Mouse (Mus musculus): Measurements from ENCODE around the gene Gm7075. TPM values are rescaled to one million over a fixed set of nuclear protein-coding genes. Genes with fewer than 3 reads are reported as not detected.

Gm7075 gene
- polyA plus RNA-seq, 1 experiment from 2014 or later, result not detected

DNA sequence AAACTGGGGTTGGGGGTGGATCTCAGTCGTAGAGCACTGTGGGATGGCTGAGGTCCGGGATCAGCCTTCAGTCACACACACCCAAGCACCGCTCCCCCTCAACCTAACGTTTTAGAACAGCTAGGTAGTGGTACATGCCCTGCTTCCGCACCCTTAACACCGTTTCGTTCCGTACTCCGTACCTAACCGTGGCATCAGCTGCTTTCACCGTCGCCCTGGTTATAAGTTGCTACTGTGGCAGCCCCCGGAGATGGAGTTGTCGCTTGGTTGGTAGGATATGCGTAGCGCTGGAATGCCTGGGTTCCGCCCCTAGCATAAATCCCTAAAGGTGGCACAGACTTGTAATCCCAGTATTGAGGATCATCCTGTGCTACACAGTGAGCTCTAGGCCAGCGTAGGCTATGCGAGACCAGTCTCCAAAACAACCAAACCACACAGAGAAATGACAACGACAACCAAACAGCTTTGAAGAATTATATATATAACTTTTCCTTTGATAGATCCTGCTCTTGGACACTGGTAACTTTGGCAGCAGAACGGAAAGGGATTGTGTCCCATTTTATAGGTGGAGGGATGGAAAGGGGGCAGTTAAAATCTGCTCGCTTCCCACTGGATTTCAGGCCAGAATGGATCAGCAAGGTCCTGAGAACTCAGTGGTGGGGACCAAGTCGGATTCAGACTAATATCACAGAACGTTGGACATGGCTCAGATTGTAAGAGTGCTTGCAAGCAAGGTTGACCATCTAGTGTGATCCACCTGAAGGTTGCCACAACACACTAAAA lies 39.9 kb downstream of the Gm7075 start, which contains the start of gene Sirt1:
TSS of gene Sirt1 (minus strand) at position 207 of the 783 bp plus-strand sequence.
- H3K36me3 ChIP-seq, result no peaks in the 10 kb centered on the region
- peaks cover 24% of the 10 kb centered on the region for H3K27me3 ChIP-seq
- no peaks in the 10 kb centered on the region for H3K9me3 ChIP-seq
- peak within 1 kb of the TSS; percentile 65 for H3K9ac ChIP-seq (replicated peaks)
- WGBS, result 7% methylated on average over 24 of the region's 24 CpGs
- no peak for ATAC-seq (ENCODE audit: low FRiP score, low read depth)
- peaks cover 7% of the 10 kb centered on the region for H3K4me1 ChIP-seq
- H3K27ac ChIP-seq (replicated peaks), result no peak within 1 kb of the TSS
- peak within 1 kb of the TSS; percentile 56 for H3K4me3 ChIP-seq
- H3K4me2 ChIP-seq (replicated peaks), result peak within 1 kb of the TSS; percentile 91

DNA sequence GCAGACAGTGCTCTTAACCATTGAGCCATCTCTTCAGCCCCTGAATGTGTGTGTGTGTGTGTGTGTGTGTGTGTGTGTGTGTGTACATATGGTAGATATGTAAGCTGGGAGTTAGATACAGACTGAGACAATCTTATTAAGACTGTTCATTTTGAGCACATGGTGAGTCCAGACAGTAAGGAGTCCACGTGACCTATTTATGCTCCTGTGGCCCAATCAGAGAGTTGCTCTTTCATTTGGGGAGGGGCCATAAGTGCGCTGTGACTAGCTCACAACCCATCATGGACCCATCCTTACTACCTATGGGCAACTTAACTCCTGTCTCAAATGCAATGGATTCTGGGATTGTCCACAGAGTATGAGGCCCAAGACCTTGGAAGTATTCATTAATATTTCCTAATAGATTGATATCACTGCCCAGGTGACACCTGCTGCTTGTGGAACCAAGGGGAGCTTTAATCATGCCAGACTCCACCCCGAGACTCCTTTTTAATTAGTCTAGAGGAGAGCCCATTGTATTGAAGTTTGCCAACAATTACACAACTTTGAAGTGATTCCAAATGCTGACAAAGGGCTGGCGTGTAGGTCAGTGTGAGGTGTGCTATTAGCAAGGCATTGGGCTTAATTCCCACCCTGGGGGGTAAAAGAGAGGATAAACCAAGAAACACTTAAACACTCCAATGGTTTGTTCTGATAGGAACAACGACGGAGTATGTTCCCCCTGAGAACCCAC lies 42.5 kb downstream of the Gm7075 start:
- WGBS, result 68% methylated on average over 6 of the region's 6 CpGs
- no peak for ATAC-seq (ENCODE audit: low FRiP score, low read depth)
- H3K4me3 ChIP-seq, result no peak overlapping the region

DNA sequence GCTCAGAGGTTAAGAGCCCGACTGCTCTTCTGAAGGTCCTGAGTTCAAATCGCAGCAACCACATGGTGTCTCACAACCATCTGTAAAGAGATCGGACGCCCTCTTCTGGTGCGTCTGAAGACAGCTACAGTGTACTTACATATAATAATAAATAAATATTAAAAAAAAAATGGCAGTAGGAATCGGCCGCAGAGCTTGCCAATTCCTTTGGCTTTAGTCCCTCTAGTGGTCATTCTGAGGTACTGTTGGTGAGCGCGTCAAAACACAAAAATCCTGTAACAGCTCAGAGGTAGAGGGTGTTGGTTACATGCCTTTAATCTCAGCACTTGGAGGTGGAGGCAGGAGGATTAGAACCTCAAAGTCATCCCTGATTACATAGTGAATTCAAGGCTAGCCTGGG lies 44.1 kb downstream of the Gm7075 start:
- ATAC-seq (ENCODE audit: low FRiP score, low read depth), result 0 out of 2 replicates have a peak, but pooled peaks have one; percentile 24
- Histone ChIP-seq H3K4me2 (replicated peaks) (no peak overlapping the region), H3K4me3 (no peak overlapping the region)

More for the DNA sequence above, 42.5 kb downstream of the Gm7075 start:
- Histone ChIP-seq H3K27ac (replicated peaks) (no peak overlapping the region), H3K4me1 (peaks cover 7% of the 10 kb centered on the region), H3K36me3 (no peaks in the 10 kb centered on the region), H3K27me3 (peaks cover 24% of the 10 kb centered on the region), H3K9me3 (no peaks in the 10 kb centered on the region), H3K4me2 (replicated peaks) (no peak overlapping the region), H3K9ac (replicated peaks) (no peak overlapping the region)

DNA sequence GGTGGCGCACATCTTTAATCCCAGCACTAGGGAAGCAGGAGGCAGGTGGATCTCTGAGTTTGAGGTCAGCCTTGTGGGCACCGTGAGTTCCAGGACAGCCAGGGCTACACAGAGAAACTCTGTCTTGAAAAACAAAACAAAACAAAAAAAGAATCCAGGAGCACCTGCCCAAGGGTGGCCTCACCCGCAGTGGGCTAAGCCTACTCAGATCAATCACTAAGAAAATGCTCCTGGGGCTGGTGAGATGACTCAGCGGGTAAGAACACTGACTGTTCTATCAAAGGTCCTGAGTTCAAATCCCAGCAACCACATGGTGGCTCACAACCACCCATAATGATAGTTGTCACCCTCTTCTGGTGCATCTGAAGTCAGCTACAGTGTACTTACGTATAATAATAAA lies 45.3 kb downstream of the Gm7075 start:
- no peak overlapping the region for H3K4me2 ChIP-seq (replicated peaks)

More for the DNA sequence above, 44.1 kb downstream of the Gm7075 start:
- Histone ChIP-seq H3K27me3 (peaks cover 24% of the 10 kb centered on the region), H3K4me1 (peaks cover 7% of the 10 kb centered on the region), H3K36me3 (no peaks in the 10 kb centered on the region), H3K9me3 (no peaks in the 10 kb centered on the region), H3K27ac (replicated peaks) (no peak overlapping the region), H3K9ac (replicated peaks) (no peak overlapping the region)
- 20% methylated on average over 9 of the region's 9 CpGs for WGBS

More for the DNA sequence above, 45.3 kb downstream of the Gm7075 start:
- H3K27me3 ChIP-seq, result peaks cover 16% of the 10 kb centered on the region
- no peak overlapping the region for H3K9ac ChIP-seq (replicated peaks)
- no peaks in the 10 kb centered on the region for H3K36me3 ChIP-seq
- H3K4me1 ChIP-seq, result peaks cover under 1% of the 10 kb centered on the region; the same call in 1 of the 2 replicates
- H3K27ac ChIP-seq (replicated peaks), result no peak overlapping the region
- no peak overlapping the region for H3K4me3 ChIP-seq
- H3K9me3 ChIP-seq, result no peaks in the 10 kb centered on the region
- no peak for ATAC-seq (ENCODE audit: low FRiP score, low read depth)
- WGBS, result 81% methylated on average over 5 of the region's 5 CpGs

Other genes starting within 250 kb of the Gm7075 start
- gene Mypn, start 217.8 kb downstream of the Gm7075 start, polyA plus RNA-seq (2016; fragmentation: Nextera tagmentation; extraction: Ambion mirVana), result 0.08 and 0.13 TPM in 2 replicates
- gene Herc4, start 178.0 kb downstream of the Gm7075 start, polyA plus RNA-seq (2016; fragmentation: Nextera tagmentation; extraction: Ambion mirVana), result 43.5 and 45.2 TPM in 2 replicates
- gene Sirt1, start 40.1 kb downstream of the Gm7075 start, polyA plus RNA-seq (2016; fragmentation: Nextera tagmentation; extraction: Ambion mirVana), result 5.8 and 6.3 TPM in 2 replicates
- 14.2 and 14.8 TPM in 2 replicates for gene Dnajc12, start 39.3 kb downstream of the Gm7075 start, polyA plus RNA-seq (2016; fragmentation: Nextera tagmentation; extraction: Ambion mirVana)
- gene Ctnna3, start 8.3 kb upstream of the Gm7075 start, polyA plus RNA-seq (2016; fragmentation: Nextera tagmentation; extraction: Ambion mirVana), result 0.07 TPM in 1 of 2 replicates, not detected in the other